Mouse (Mus musculus): ENCODE results near the gene Il17rd. TPM values are rescaled to one million over a fixed set of nuclear protein-coding genes. Genes with fewer than 3 reads are reported as not detected.

Gene Il17rd
- polyA plus RNA-seq, 1 experiment from 2014 or later, result 3.9 TPM

DNA sequence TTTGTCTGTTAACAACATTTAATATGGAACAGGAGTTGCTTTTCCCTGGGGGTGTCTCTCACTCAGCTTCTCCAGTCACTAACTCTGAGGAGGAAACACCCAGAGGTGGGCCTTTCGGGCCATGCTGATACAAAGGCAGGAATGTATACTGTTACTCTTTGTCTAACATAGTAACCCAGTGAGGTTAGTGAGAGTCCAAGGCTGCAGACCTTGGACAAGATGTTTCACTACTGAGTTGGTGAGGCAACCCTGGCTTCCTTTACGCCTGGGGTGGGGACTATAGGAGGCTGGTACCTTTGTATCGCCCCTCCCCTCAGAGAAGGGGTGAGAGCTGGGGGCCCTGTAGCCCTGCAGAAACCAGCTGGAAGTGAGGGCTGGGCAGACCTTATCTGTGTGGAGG lies 83.9 kb downstream of the Il17rd start:
- Histone ChIP-seq H3K9ac (no peak overlapping the region), H3K27me3 (ENCODE audit: insufficient read depth, low read length) (no peaks in the 10 kb centered on the region), H3K9me3 (ENCODE audit: low read depth, low read length) (no peaks in the 10 kb centered on the region), H3K4me3 (ENCODE audit: low read depth, low read length) (no peak overlapping the region), H3K36me3 (ENCODE audit: insufficient read depth) (no peaks in the 10 kb centered on the region), H3K27ac (ENCODE audit: low read depth) (no peak overlapping the region), H3K4me2 (no peak overlapping the region), H3K4me1 (ENCODE audit: insufficient read depth) (no peaks in the 10 kb centered on the region)
- TF ChIP-seq CTCF (IDR thresholded peaks at IDR 0.05; ENCODE audit: low read depth), result no peak
- no peak for DNase-seq
- 60% methylated on average over 3 of the region's 3 CpGs for WGBS
- ATAC-seq (ENCODE audit: insufficient read depth), result no peak

DNA sequence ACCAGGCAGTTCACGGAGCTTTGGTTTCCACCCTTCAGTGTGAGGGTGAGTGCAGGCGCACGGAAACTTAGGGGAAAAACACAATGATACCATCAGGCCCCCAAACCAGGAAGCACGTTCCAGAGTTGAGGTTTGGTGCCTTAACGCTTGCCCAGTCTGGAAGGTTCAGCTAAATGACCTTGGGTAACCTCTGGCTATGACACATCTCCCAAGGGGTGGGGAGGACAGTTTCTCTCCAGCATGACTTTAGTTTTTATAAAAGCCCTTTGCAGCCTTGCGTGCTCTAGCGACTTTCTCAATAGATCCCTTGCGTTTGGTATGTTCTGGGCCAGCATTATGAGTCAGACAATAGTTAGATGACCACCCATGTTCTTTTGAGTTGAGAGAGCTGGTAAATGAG lies 84.8 kb downstream of the Il17rd start:
- H3K9me3 ChIP-seq (ENCODE audit: low read depth, low read length), result no peaks in the 10 kb centered on the region
- no peak overlapping the region for H3K4me2 ChIP-seq
- 62% methylated on average over 8 of the region's 8 CpGs for WGBS
- ATAC-seq (ENCODE audit: insufficient read depth), result no peak
- H3K27ac ChIP-seq (ENCODE audit: low read depth), result no peak overlapping the region
- no peaks in the 10 kb centered on the region for H3K27me3 ChIP-seq (ENCODE audit: insufficient read depth, low read length)
- no peak overlapping the region for H3K9ac ChIP-seq
- no peak for TF ChIP-seq CTCF (IDR thresholded peaks at IDR 0.05; ENCODE audit: low read depth)
- H3K36me3 ChIP-seq (ENCODE audit: insufficient read depth), result no peaks in the 10 kb centered on the region
- no peak overlapping the region for H3K4me3 ChIP-seq (ENCODE audit: low read depth, low read length)
- H3K4me1 ChIP-seq (ENCODE audit: insufficient read depth), result no peaks in the 10 kb centered on the region
- no peak for DNase-seq

DNA sequence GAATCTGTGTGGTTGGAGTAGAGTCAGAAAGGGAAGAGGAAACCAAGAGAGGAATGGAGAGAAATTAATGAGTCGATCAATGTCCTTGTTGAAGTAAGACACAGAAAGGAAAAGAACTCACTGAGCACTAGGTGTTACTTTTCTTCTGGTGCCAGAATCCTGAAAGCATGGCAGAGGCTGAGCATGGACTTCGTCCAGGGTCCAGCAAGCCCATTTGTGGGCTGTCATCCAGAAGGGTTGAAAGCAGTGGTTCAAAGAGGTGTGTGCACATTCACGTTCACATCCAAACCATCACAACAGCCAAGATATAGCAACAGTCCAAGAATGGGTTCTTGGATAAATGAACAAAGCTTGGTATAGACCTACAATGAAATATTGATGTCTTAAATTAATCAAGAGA lies 91.3 kb downstream of the Il17rd start:
- DNase-seq (no peak), ATAC-seq (ENCODE audit: insufficient read depth) (no peak)
- no peaks in the 10 kb centered on the region for H3K4me1 ChIP-seq (ENCODE audit: insufficient read depth)
- no peaks in the 10 kb centered on the region for H3K36me3 ChIP-seq (ENCODE audit: insufficient read depth)
- H3K27me3 ChIP-seq (ENCODE audit: insufficient read depth, low read length), result no peaks in the 10 kb centered on the region
- no peak for TF ChIP-seq CTCF (IDR thresholded peaks at IDR 0.05; ENCODE audit: low read depth)
- no peak overlapping the region for H3K4me3 ChIP-seq (ENCODE audit: low read depth, low read length)
- H3K9me3 ChIP-seq (ENCODE audit: low read depth, low read length), result no peaks in the 10 kb centered on the region
- no peak overlapping the region for H3K9ac ChIP-seq
- H3K27ac ChIP-seq (ENCODE audit: low read depth), result no peak overlapping the region
- H3K4me2 ChIP-seq, result no peak overlapping the region
- WGBS, result 85% methylated on average over 3 of the region's 3 CpGs

DNA sequence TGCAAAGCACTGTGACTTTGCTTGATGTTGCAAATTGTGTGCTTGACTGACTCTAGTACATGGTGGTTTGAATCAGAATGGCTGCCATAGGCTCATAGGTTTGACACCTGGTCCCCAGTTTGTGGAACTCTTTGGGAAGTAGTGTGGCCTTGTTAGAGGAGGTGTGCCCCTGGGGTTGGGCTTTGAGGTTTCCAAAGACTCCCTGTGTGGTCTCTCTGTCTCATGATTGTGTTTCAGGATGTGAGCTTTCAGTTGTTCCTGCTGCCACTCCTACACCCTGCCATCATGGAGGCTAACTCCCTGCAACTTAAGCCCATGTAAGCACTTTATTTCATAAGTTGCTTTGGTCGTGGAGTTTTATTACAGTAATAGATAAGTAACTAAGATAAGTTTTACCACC lies 91.9 kb downstream of the Il17rd start:
- no peak overlapping the region for H3K9ac ChIP-seq
- no peaks in the 10 kb centered on the region for H3K4me1 ChIP-seq (ENCODE audit: insufficient read depth)
- H3K36me3 ChIP-seq (ENCODE audit: insufficient read depth), result no peaks in the 10 kb centered on the region
- WGBS, result 70% methylated on average over 1 of the region's 1 CpGs
- H3K4me3 ChIP-seq (ENCODE audit: low read depth, low read length), result no peak overlapping the region
- H3K9me3 ChIP-seq (ENCODE audit: low read depth, low read length), result no peaks in the 10 kb centered on the region
- ATAC-seq (ENCODE audit: insufficient read depth), result no peak
- no peaks in the 10 kb centered on the region for H3K27me3 ChIP-seq (ENCODE audit: insufficient read depth, low read length)
- H3K27ac ChIP-seq (ENCODE audit: low read depth), result no peak overlapping the region
- DNase-seq, result no peak
- TF ChIP-seq CTCF (IDR thresholded peaks at IDR 0.05; ENCODE audit: low read depth), result no peak
- H3K4me2 ChIP-seq, result no peak overlapping the region

DNA sequence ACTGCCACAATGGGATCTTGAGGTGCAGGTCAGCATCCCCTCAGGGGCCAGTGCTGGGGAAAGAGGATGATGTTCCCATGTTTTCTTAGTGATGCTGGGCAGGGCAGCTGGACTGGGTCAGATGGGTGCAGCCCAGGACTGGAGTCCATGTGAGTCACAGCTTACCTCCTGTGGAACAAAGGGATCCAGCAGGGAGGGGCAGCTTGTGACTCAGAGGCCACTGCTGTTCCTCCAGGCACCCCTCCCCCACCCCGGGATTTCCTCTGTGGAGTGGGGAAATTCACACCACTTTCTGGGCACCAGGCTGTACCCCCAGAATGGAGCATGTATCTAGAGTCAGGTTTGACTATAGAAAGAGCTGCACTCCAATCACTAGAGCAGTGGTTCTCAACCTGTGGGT lies 92.8 kb downstream of the Il17rd start:
- Histone ChIP-seq H3K36me3 (ENCODE audit: insufficient read depth) (no peaks in the 10 kb centered on the region), H3K4me3 (ENCODE audit: low read depth, low read length) (no peak overlapping the region), H3K27me3 (ENCODE audit: insufficient read depth, low read length) (no peaks in the 10 kb centered on the region), H3K4me1 (ENCODE audit: insufficient read depth) (no peaks in the 10 kb centered on the region), H3K9ac (no peak overlapping the region), H3K27ac (ENCODE audit: low read depth) (no peak overlapping the region), H3K9me3 (ENCODE audit: low read depth, low read length) (no peaks in the 10 kb centered on the region), H3K4me2 (no peak overlapping the region)
- WGBS, result 68% methylated on average over 1 of the region's 1 CpGs
- no peak for TF ChIP-seq CTCF (IDR thresholded peaks at IDR 0.05; ENCODE audit: low read depth)
- ATAC-seq (ENCODE audit: insufficient read depth) (no peak), DNase-seq (no peak)

DNA sequence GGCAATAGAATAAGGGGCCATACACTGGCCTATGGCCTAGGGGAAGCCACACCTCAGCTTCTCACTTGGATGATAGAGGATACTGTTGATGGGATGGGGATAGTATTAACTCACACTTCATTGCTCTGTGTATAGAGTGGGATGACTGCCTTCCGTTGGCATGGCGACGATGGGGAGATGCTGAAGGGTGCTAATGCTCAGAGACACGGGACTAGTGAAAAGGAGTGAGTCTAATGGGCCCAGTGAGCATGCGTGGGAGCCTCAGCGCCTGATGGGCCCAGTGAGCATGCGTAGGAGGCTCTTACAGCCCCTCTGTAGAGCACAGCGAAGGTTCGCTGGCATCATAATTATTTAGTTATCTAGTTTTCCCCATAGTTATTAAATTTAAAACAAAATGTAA lies 100.2 kb downstream of the Il17rd start:
- Histone ChIP-seq H3K9ac (no peak overlapping the region), H3K27ac (ENCODE audit: low read depth) (no peak overlapping the region), H3K4me1 (ENCODE audit: insufficient read depth) (no peaks in the 10 kb centered on the region), H3K4me2 (no peak overlapping the region), H3K4me3 (ENCODE audit: low read depth, low read length) (no peak overlapping the region), H3K36me3 (ENCODE audit: insufficient read depth) (no peaks in the 10 kb centered on the region), H3K27me3 (ENCODE audit: insufficient read depth, low read length) (no peaks in the 10 kb centered on the region), H3K9me3 (ENCODE audit: low read depth, low read length) (no peaks in the 10 kb centered on the region)
- ATAC-seq (ENCODE audit: insufficient read depth) (no peak), DNase-seq (no peak)
- WGBS, result 84% methylated on average over 9 of the region's 9 CpGs
- TF ChIP-seq CTCF (IDR thresholded peaks at IDR 0.05; ENCODE audit: low read depth), result no peak

DNA sequence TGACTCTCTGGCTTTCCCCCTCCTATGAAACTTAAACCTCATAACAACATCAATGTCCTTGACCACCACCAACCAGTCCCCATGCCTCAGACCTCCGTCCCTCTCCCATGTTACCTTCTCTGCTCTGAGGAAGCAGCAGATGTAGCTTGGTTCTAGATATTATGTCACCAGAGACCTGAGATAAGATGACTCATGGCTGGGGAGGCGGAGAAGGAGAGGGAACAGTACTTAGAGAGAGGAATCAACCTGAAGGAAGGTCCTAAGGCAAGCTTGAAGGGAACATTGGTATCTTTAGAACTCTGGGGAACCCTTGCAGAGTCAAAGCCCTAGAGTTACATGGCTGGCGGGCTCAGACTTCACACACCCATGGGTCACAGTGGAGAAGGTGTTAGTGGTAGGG lies 101.2 kb downstream of the Il17rd start:
- WGBS, result 74% methylated on average over 3 of the region's 3 CpGs
- DNase-seq, result no peak
- no peaks in the 10 kb centered on the region for H3K36me3 ChIP-seq (ENCODE audit: insufficient read depth)
- no peak for ATAC-seq (ENCODE audit: insufficient read depth)
- TF ChIP-seq CTCF (IDR thresholded peaks at IDR 0.05; ENCODE audit: low read depth), result no peak
- no peaks in the 10 kb centered on the region for H3K27me3 ChIP-seq (ENCODE audit: insufficient read depth, low read length)
- H3K4me3 ChIP-seq (ENCODE audit: low read depth, low read length), result no peak overlapping the region
- H3K4me1 ChIP-seq (ENCODE audit: insufficient read depth), result no peaks in the 10 kb centered on the region
- no peak overlapping the region for H3K9ac ChIP-seq
- no peaks in the 10 kb centered on the region for H3K9me3 ChIP-seq (ENCODE audit: low read depth, low read length)
- no peak overlapping the region for H3K4me2 ChIP-seq
- H3K27ac ChIP-seq (ENCODE audit: low read depth), result no peak overlapping the region

DNA sequence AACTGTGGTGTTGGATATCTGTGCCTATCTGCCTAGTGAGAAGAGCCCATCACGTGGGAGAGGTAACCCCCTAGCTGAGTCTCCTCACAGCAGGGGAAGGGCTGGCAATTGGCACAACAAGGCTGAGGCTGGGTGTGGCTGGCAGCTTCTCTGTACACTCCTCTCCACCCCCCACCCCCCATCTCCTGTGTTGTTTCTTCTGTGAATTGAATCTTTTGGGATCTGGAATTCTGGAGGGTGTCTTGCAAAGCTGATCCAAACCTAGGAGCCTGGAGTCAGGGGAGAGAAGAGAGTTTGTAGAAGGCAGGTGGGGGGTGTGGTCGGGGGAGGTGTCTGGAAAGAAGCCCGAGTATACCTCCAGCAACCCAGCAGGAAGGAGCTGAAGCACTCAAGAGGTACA lies 102.7 kb downstream of the Il17rd start:
- no peak for ATAC-seq (ENCODE audit: insufficient read depth)
- Histone ChIP-seq H3K9me3 (ENCODE audit: low read depth, low read length) (no peaks in the 10 kb centered on the region), H3K27ac (ENCODE audit: low read depth) (no peak overlapping the region), H3K4me1 (ENCODE audit: insufficient read depth) (no peaks in the 10 kb centered on the region), H3K36me3 (ENCODE audit: insufficient read depth) (no peaks in the 10 kb centered on the region), H3K4me3 (ENCODE audit: low read depth, low read length) (no peak overlapping the region), H3K4me2 (no peak overlapping the region), H3K27me3 (ENCODE audit: insufficient read depth, low read length) (no peaks in the 10 kb centered on the region), H3K9ac (no peak overlapping the region)
- TF ChIP-seq CTCF (IDR thresholded peaks at IDR 0.05; ENCODE audit: low read depth), result no peak
- no peak for DNase-seq
- WGBS, result 20% methylated on average over 3 of the region's 3 CpGs
